Mouse (Mus musculus) neutrophil, adult 5-6 weeks (primary cell): ENCODE data around the gene Mon2. TPM values are rescaled to one million over a fixed set of nuclear protein-coding genes. Genes with fewer than 3 reads are reported as not detected.

Experiments used
- total RNA-seq: library from RNA; stranded (forward); fragments of 200-1000 nt; gene quantifications from 2 replicates; pipeline ENCODE4 v1.2.3, GENCODE M21; 2017

The Mon2 gene
- total RNA-seq, 1 experiment from 2014 or later, result 162 TPM

Other genes with a start within 250 kb of the Mon2 start
- 218 and 263 TPM in 2 replicates for gene Usp15, start 120.5 kb upstream of the Mon2 start, total RNA-seq
- not detected in 2 replicates for gene Fam19a2, start 187.5 kb upstream of the Mon2 start, total RNA-seq